Mouse (Mus musculus) splenic B cell, adult 2 months (primary cell): ENCODE measurements around the gene Gtf2ird1.

Experiments used
- DNase-seq: peaks from one replicate; pipeline ENCODE4 v3.0.0-alpha.2; 2011; ENCODE audit warnings: low read depth, low spot score
- H3K27me3 ChIP-seq: 2 replicates; pipeline ENCODE4 v1.6.1; 2012; ENCODE audit warnings: mild to moderate bottlenecking, low read length, moderate library complexity, mixed read lengths; ENCODE audit not compliant: control insufficient read depth, poor library complexity, insufficient read depth, severe bottlenecking
- H3K36me3 ChIP-seq: 2 replicates; pipeline ENCODE4 v1.6.1; 2012; ENCODE audit warnings: mild to moderate bottlenecking, low read length, moderate library complexity, mixed read lengths; ENCODE audit not compliant: control insufficient read depth, poor library complexity, insufficient read depth, severe bottlenecking

Gtf2ird1 gene

DNA sequence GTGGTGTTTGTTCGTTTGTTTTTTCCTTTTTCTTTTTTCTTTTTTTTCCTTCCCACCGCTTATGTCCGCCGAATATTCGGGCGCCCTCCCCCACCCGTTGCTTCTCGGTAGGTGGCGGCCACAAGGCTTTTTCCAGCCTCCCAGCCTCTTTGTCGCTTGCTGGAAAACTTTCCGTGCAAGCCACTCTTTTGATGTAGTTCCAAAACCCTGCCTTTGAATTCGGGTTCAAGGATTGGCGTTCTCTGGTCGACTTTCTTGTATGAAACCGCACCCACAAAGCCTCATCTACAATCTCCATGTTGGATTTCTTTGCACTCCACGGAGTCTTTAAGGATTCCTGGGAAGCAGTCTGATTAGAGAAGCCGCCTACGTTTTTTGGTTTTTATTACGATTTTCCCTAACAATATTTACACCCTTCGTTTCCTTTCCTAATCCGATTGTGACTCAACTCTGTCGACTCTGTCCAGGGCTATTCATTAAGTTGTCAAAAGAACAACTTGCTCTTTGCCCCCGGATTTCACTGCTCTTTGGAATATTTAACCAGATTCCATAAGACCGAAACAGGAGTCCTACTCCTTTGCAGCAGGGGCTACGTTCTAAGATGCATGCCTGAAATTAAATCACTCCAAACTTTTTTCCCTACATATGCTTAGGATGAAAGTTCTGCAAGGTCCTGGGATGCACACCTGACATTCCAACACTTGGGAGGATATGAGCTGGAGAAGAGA, 140.7 kb downstream of the Gtf2ird1 start:
- Histone ChIP-seq H3K36me3 (no peaks in the 10 kb centered on the region), H3K27me3 (no peaks in the 10 kb centered on the region; the same call in 1 of the 2 replicates)
- no peak for DNase-seq

DNA sequence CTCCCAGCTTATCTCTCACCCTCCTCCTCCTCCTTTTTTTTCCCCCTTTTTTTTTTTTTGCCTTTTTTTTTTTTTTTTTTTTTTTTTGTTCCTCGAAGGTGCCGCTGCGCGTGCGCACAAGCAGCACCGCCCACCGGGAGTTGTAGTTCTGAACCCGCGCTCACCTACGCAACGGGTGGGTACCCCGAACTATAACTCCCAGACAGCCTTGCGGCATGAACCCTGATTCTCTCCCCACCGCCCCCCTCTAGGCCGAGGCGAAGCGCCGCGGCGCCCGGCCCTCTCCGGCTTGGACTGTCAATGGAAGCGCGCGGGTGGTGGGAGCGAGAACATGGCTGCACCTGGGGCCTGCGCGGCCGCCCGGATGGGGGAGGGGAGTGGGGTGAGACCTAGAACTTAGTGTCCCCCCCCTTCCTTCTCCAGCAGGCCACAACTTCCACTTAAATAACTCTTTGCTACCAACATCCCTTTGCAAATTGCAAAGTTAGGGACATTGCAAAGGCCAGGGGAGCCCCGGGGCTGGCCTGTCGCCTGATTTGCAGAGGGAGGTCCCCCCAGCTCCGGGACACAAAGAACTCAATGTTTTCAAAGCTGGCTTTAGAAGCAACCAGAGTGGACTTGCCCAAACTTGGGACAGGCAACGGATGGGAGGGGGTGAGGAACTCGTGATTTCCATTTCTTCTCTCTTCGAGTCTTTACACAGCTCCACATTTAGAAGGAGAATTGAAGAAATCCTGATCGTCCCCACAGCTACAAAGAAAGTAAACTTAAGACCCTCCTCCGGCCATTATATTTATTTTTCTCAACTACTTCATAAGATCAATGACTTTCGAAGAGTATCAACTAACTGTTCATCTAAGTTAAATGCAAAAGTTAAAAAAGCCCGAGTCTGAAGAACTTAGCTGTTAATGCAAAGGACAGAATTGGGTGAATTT, 141.6 kb downstream of the Gtf2ird1 start, which contains the start of gene Gtf2i:
Gene Gtf2i (minus strand): TSS at position 73 of the 935 bp plus-strand sequence.
- no peaks in the 10 kb centered on the region; the same call in 1 of the 2 replicates for H3K27me3 ChIP-seq
- peak; percentile 94 for DNase-seq
- H3K36me3 ChIP-seq = no peaks in the 10 kb centered on the region

DNA sequence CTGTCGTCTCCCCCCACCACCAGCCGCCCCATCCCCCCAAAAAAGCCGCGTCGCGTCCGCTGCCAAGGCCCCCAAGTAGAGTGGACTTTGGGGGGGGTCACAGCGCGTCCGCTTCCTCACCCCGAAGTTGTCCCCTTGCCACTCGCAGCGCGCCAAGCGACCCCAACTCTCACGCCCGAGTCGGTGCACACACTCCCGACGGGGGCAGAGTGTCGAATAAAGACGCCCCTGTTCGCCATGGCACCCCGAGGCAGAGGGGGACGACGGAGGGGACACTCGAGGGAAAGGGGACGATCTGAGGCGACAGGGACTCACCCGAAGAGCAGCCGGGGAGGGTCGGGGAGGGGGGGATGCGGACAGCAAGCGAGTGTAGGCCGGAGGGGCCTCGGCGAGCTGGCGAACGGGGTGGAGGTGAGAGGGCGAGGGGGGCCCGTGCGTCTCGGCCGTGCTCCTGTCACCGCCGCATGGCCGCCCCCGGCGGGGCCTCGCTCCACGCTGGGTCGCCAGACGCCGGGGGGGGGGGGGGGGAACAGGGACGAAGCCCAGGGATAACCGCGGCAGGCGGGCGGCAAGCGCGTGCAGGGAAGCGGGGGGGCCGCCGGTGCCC, 142.3 kb downstream of the Gtf2ird1 start:
- no peaks in the 10 kb centered on the region; the same call in 1 of the 2 replicates for H3K27me3 ChIP-seq
- peak; percentile 68 for DNase-seq
- H3K36me3 ChIP-seq = no peaks in the 10 kb centered on the region

DNA sequence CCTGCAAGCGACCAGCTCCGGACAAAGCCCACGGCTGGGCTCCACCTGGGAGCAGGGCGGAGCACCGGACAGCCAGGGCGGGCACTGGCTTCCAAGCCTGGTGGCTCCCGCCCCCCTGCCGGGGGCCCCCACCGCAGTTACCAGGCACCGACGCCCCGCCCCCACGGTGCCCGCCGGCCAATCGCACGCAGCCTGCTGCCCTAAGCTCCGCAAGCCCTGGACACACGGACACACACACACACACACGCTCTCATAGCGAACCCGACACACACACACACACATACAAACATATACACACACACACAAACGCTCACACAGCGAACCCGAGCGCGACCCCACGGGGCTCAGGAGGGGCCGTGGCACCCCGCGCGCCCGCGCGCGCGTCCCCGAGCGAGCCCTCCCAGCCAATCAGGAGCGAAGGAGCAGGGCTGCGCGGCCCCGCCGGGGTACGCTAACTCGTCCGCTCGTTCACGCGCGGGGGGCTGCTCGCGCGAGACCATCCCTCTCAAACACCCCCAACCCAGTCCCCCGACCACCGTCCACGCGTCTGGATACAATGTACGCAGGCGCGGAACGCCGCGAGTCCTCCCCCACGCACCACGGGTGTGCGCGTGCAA, 143.0 kb downstream of the Gtf2ird1 start:
- H3K27me3 ChIP-seq = no peaks in the 10 kb centered on the region; the same call in 1 of the 2 replicates
- H3K36me3 ChIP-seq = no peaks in the 10 kb centered on the region
- DNase-seq = peak; percentile 86

DNA sequence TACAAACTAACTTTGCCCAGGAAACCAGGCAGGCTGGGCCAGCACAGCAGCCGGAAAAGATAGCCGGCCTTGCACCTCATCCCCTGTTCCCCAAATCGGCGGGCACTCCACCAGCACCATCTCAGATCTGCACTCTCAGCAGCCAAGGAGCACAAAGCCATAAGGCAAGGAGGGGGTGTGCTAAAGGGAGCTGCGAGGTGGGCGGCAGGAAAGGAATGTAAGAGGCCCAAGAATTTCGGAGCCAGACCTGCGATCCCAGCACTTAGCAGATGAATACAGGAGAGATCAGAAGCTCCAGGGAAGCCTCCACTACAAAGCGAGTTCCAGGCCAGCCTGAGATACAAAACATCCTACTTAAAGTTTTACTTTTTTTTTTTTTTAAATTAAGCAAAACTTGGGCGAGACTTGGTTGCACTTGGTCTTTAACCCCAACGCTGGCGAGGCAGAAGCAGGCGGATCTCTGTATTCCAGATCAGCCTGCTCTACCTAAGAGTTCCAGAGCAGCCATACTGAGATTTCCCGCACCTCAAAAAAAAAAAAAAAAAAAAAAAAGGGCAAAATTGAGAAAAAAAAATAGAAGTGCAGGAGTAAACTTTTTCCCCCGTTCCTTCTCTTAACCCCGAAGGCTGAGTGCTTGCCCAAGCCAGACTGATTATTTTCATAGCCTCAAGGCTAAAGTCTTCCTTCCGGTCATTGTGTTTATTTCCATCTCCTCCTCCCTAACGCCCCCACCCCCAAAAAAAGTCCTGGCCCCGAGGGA, 143.6 kb downstream of the Gtf2ird1 start:
- H3K27me3 ChIP-seq = no peaks in the 10 kb centered on the region; the same call in 1 of the 2 replicates
- no peaks in the 10 kb centered on the region for H3K36me3 ChIP-seq
- no peak for DNase-seq

DNA sequence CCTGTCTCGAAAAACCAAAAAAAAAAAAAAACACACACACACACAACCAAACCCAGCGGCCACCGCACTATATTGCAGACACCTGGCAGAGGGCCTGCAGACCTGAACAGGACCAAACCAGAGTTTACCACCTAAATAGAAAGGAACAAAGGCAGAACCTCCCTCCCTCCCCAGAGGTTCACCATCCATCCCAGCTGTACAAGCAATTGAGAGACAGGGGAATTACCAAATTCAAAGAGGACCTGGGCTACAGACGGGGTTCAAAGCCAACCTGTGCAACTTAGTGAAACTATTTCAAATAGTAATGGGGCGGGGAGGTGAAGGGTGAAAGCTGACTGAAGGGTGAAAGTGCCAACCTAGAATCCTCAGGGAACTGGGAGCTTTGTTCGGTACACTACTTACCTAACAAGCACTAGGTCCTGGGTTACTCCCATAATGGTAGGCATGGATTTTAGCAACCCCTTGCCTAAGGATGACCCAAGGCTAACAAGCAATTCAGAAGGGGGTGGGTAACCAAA, 144.6 kb downstream of the Gtf2ird1 start:
- Histone ChIP-seq H3K36me3 (no peaks in the 10 kb centered on the region), H3K27me3 (no peaks in the 10 kb centered on the region)
- no peak for DNase-seq

DNA sequence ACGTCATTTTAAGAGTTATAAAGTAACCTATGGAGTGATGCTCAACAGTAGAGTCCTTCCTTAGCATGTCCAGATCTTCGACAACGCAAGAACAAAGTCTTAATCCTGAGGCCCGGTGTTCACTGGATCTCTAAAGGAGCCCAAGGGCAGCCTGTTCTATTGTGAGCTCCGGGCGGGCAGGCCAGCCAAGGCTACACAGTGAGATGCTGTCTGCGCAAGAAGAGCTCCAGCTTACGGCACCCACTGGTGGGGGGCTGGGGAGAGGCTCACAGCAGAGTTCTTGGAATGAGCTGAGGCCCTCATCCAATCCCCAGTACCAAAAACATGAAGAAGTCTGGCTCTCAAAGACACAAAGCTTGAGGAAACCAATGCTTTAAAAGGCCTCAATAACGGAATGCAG, 146.3 kb downstream of the Gtf2ird1 start:
- Histone ChIP-seq H3K27me3 (no peaks in the 10 kb centered on the region), H3K36me3 (no peaks in the 10 kb centered on the region)
- DNase-seq = no peak

DNA sequence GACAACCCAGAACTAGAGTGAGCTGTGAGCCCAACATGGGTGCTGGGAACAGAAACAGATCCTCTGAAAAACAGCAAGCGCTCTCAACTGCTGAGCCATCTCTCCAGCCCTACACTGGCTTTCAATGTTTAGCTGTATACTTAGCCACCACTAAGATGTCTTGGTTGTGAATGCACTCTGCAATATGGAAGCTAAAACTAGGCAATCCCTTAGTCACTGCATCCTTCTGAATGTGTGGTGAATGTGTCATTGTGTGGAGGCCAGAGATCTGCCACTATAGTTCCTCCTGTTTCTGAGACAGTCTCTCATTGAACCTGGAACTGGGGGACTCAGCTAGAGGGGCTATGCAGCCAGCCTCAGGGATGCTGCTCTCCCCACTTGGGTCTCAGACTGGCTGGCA, 147.2 kb downstream of the Gtf2ird1 start:
- DNase-seq = no peak
- Histone ChIP-seq H3K27me3 (no peaks in the 10 kb centered on the region), H3K36me3 (no peaks in the 10 kb centered on the region)
